Mouse (Mus musculus): ENCODE measurements around the gene Cdk14. TPM values are rescaled to one million over a fixed set of nuclear protein-coding genes. Genes with fewer than 3 reads are reported as not detected.

Gene Cdk14
- polyA plus RNA-seq, 1 experiment, result 11.2 TPM

DNA sequence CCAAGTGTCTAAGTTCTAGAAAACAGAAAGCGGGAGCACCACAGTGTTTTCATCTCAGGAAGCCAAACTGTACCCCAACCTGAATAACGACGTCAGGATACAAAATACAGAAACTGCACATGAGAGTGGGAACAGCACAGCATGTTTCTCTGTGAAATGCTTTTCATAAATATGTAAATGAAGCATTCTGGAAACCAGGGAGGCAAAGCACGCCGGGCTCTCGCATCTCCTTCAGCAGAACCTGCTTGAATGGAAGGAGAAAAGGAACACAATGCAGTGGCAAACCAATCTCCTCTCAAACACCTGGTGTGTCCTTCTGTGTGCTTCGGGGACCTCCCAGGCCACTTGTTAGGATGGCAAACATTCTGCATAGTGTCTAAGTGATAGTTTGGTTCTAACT is 46.6 kb downstream of the Cdk14 start:
- peaks cover 7% of the 10 kb centered on the region for H3K36me3 ChIP-seq (ENCODE audit: control insufficient read depth, insufficient read depth)
- no peaks in the 10 kb centered on the region for H3K27me3 ChIP-seq (ENCODE audit: control insufficient read depth, insufficient read depth, insufficient read length)
- peaks cover 62% of the 10 kb centered on the region for H3K79me2 ChIP-seq (ENCODE audit: control insufficient read depth, insufficient read depth)
- no peak overlapping the region for H3K4me3 ChIP-seq
- H3ac ChIP-seq (ENCODE audit: control insufficient read depth, insufficient read length), result no peak overlapping the region
- TF ChIP-seq E2F4 (IDR thresholded peaks at IDR 0.05; ENCODE audit: insufficient read depth), result no peak
- H3K4me2 ChIP-seq (ENCODE audit: low read depth), result no peak overlapping the region

DNA sequence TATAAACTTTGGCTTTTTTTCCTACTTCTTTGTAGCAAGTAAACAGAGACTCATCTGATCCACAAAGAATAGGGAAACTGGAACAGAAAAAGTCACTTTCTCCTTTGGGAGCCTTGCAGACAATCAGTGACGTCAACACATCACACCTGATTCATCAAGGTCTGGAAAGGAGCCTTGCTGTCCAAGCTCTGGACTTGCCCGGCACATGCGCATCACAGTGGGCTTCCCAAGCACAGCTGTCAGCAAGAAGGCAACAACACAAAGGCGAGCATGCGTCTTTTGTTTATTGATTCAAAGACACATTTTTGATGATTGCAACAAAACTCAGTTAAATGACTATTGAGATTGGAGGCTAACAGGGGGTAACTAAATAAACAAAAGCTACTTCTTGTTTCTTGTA is 47.2 kb downstream of the Cdk14 start:
- TF ChIP-seq MYOD1 (IDR thresholded peaks at IDR 0.05; ENCODE audit: control insufficient read depth in 1 of 3, insufficient read length in 2 of 3, low read depth in 2 of 3), result no peak
- no peak for TF ChIP-seq POLR2AphosphoS2 (IDR thresholded peaks at IDR 0.05; ENCODE audit: insufficient read length, low read depth)
- no peak for TF ChIP-seq CEBPB (IDR thresholded peaks at IDR 0.05; ENCODE audit: insufficient read depth, poor library complexity, severe bottlenecking)
- TF ChIP-seq E2F4 (IDR thresholded peaks at IDR 0.05; ENCODE audit: insufficient read depth), result no peak
- TF ChIP-seq REST (IDR thresholded peaks at IDR 0.05; ENCODE audit: insufficient read depth, insufficient read length), result no peak
- TF ChIP-seq POLR2A (IDR thresholded peaks at IDR 0.05; ENCODE audit: insufficient read length, low read depth), result no peak
- TF ChIP-seq USF1 (IDR thresholded peaks at IDR 0.05; ENCODE audit: low read depth), result no peak
- no peak for TF ChIP-seq TCF3 (IDR thresholded peaks at IDR 0.05; ENCODE audit: insufficient read length, low read depth)
- TF ChIP-seq MAX (IDR thresholded peaks at IDR 0.05; ENCODE audit: low read depth), result no peak
- TF ChIP-seq SRF (IDR thresholded peaks at IDR 0.05; ENCODE audit: control insufficient read depth, insufficient read length, low read depth), result no peak
- TF ChIP-seq TCF12 (IDR thresholded peaks at IDR 0.05; ENCODE audit: insufficient read depth, poor library complexity, severe bottlenecking), result no peak
- TF ChIP-seq MYOG (IDR thresholded peaks at IDR 0.05; ENCODE audit: control insufficient read depth in 1 of 3, insufficient read depth in 1 of 3, insufficient read length in 2 of 3, low read depth in 2 of 3), result no peak
- H3K79me2 ChIP-seq (ENCODE audit: control insufficient read depth, insufficient read depth), result peaks cover 56% of the 10 kb centered on the region
- no peak overlapping the region for H3K4me3 ChIP-seq
- H3K4me2 ChIP-seq (ENCODE audit: low read depth), result no peak overlapping the region
- no peak overlapping the region for H3ac ChIP-seq (ENCODE audit: control insufficient read depth, insufficient read length)
- H3K36me3 ChIP-seq (ENCODE audit: control insufficient read depth, insufficient read depth), result peaks cover 7% of the 10 kb centered on the region
- H3K27me3 ChIP-seq (ENCODE audit: control insufficient read depth, insufficient read depth, insufficient read length), result no peaks in the 10 kb centered on the region

DNA sequence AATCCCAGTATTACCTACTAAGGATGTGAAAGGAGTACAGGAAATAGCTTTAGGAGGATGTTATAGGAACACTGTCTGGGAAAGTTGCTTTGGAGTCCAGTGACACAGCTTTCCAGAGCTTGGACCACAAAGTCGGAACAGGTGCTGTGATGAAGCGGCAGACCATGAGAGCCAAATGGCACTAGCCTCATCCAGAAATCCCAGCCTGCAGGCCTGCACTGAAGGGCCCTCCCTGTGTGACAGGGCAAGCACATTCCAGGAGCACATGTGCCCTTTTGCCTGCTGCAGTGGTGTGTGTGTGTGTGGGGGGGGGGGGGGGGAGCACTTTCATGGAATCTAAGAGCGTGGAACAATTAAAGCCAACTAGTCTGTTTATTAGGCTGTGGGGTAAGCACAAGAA is 47.8 kb downstream of the Cdk14 start:
- Histone ChIP-seq H3K4me3 (no peak overlapping the region), H3K27me3 (ENCODE audit: control insufficient read depth, insufficient read depth, insufficient read length) (no peaks in the 10 kb centered on the region), H3ac (ENCODE audit: control insufficient read depth, insufficient read length) (no peak overlapping the region), H3K36me3 (ENCODE audit: control insufficient read depth, insufficient read depth) (peaks cover 7% of the 10 kb centered on the region), H3K4me2 (ENCODE audit: low read depth) (no peak overlapping the region), H3K79me2 (ENCODE audit: control insufficient read depth, insufficient read depth) (peaks cover 50% of the 10 kb centered on the region)
- no peak for TF ChIP-seq MAX (IDR thresholded peaks at IDR 0.05; ENCODE audit: low read depth)
- peak in 2 of 3 experiments; percentile 76 to 89 for TF ChIP-seq MYOD1 (IDR thresholded peaks at IDR 0.05; ENCODE audit: control insufficient read depth in 1 of 3, insufficient read length in 2 of 3, low read depth in 2 of 3)
- peak; percentile 68 to 95 (median 87) for TF ChIP-seq MYOG (IDR thresholded peaks at IDR 0.05; ENCODE audit: control insufficient read depth in 1 of 3, insufficient read depth in 1 of 3, insufficient read length in 2 of 3, low read depth in 2 of 3)
- TF ChIP-seq TCF12 (IDR thresholded peaks at IDR 0.05; ENCODE audit: insufficient read depth, poor library complexity, severe bottlenecking), result peak; percentile 43
- TF ChIP-seq CEBPB (IDR thresholded peaks at IDR 0.05; ENCODE audit: insufficient read depth, poor library complexity, severe bottlenecking), result no peak
- peak; percentile 46 for TF ChIP-seq TCF3 (IDR thresholded peaks at IDR 0.05; ENCODE audit: insufficient read length, low read depth)

DNA sequence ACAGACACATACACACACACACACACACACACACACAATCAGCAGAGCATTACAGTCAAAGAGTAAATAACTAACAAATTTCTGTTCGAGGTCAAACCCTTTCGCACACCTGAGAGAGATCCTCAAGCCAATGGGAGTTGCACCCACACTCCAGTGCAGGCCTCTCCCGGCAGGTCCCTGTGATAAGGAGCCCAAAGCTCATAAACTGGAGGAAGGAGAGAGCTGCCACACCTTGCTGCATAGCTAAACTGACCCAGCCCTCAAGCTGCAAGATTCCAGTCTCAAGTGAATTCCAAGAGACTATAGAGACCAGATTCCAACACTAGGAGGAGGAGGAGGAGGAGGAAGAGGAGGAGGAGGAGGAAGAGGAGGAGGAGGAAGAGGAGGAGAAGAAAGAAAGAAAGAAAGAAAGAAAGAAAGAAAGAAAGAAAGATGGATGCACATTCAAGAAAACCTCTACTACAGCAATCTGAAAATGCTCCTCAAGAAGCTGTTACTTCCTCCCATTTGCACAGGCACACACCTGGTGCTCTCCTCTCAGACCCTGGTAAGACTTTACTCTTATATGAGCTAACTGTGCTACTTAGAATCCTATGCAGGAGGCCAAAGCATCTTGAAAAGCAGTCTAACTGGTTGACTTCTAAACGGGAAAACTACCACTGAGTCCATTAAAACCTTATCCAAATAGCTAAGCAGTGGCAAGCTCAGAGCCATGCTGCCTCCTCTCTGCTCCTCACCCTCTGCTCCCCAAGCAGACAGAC is 49.6 kb downstream of the Cdk14 start:
- TF ChIP-seq MYOD1 (IDR thresholded peaks at IDR 0.05; ENCODE audit: control insufficient read depth in 1 of 3, insufficient read length in 2 of 3, low read depth in 2 of 3) (no peak), POLR2AphosphoS2 (IDR thresholded peaks at IDR 0.05; ENCODE audit: insufficient read length, low read depth) (no peak), POLR2A (IDR thresholded peaks at IDR 0.05; ENCODE audit: insufficient read length, low read depth) (no peak), E2F4 (IDR thresholded peaks at IDR 0.05; ENCODE audit: insufficient read depth) (no peak)
- Histone ChIP-seq H3ac (ENCODE audit: control insufficient read depth, insufficient read length) (no peak overlapping the region), H3K79me2 (ENCODE audit: control insufficient read depth, insufficient read depth) (peaks cover 36% of the 10 kb centered on the region), H3K4me3 (no peak overlapping the region), H3K27me3 (ENCODE audit: control insufficient read depth, insufficient read depth, insufficient read length) (no peaks in the 10 kb centered on the region), H3K36me3 (ENCODE audit: control insufficient read depth, insufficient read depth) (peaks cover 7% of the 10 kb centered on the region), H3K4me2 (ENCODE audit: low read depth) (no peak overlapping the region)

DNA sequence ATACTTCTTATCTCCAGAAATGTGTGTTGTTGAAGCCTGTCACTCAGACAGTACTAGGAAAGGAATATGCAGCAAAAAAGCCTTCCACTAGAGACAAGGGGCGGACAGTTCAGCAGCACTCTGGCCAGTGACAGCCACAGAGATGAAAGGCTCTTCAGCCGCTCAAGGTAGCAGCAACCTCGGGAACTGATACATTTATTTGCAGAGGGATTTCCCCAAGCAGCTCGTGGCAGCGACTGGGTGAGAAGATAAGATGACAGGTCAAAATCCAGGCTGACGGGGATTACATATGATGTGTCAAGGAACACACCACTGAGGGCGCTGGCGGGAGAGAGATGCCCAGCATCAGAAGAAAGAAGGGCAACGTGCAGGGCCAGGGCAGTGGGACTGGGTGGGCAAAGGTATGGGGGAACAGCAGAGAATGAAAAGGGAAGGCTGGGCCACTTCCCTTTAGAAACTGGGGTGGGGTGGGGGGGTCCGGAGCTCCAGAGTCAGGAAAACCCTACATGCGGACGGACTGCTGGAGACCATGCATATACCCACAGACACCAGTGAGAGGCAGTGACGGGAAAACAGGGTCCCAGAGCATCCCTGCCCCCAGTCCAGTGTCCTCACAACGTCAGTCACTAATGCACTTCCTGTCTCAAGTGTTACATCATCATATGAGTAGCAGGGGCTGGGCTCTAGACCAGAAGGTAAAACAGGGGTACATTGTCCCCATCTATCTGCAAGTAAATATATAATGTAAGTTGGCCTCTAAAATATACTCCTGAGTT is 51.5 kb downstream of the Cdk14 start:
- H3K27me3 ChIP-seq (ENCODE audit: control insufficient read depth, insufficient read depth, insufficient read length), result no peaks in the 10 kb centered on the region
- H3K79me2 ChIP-seq (ENCODE audit: control insufficient read depth, insufficient read depth), result peaks cover 29% of the 10 kb centered on the region
- H3ac ChIP-seq (ENCODE audit: control insufficient read depth, insufficient read length), result no peak overlapping the region
- peaks cover 12% of the 10 kb centered on the region for H3K36me3 ChIP-seq (ENCODE audit: control insufficient read depth, insufficient read depth)
- H3K4me3 ChIP-seq, result no peak overlapping the region
- no peak overlapping the region for H3K4me2 ChIP-seq (ENCODE audit: low read depth)
- TF ChIP-seq SRF (IDR thresholded peaks at IDR 0.05; ENCODE audit: control insufficient read depth, insufficient read length, low read depth) (no peak), MAX (IDR thresholded peaks at IDR 0.05; ENCODE audit: low read depth) (no peak), USF1 (IDR thresholded peaks at IDR 0.05; ENCODE audit: low read depth) (no peak), CEBPB (IDR thresholded peaks at IDR 0.05; ENCODE audit: insufficient read depth, poor library complexity, severe bottlenecking) (no peak), POLR2AphosphoS2 (IDR thresholded peaks at IDR 0.05; ENCODE audit: insufficient read length, low read depth) (no peak), E2F4 (IDR thresholded peaks at IDR 0.05; ENCODE audit: insufficient read depth) (no peak), TCF12 (IDR thresholded peaks at IDR 0.05; ENCODE audit: insufficient read depth, poor library complexity, severe bottlenecking) (no peak), REST (IDR thresholded peaks at IDR 0.05; ENCODE audit: insufficient read depth, insufficient read length) (no peak), TCF3 (IDR thresholded peaks at IDR 0.05; ENCODE audit: insufficient read length, low read depth) (no peak), POLR2A (IDR thresholded peaks at IDR 0.05; ENCODE audit: insufficient read length, low read depth) (no peak), MYOG (IDR thresholded peaks at IDR 0.05; ENCODE audit: control insufficient read depth in 1 of 3, insufficient read depth in 1 of 3, insufficient read length in 2 of 3, low read depth in 2 of 3) (no peak), MYOD1 (IDR thresholded peaks at IDR 0.05; ENCODE audit: control insufficient read depth in 1 of 3, insufficient read length in 2 of 3, low read depth in 2 of 3) (no peak)
